Mouse (Mus musculus) embryonic facial prominence, embryonic 10.5 days (tissue): ENCODE results near the gene Fate1. TPM values are rescaled to one million over a fixed set of nuclear protein-coding genes. Genes with fewer than 3 reads are reported as not detected.
"Not testable (repeated sequence)": the region's sequence is repeated elsewhere in the genome, so short reads cannot be mapped to it uniquely, and the experiment has no call there.

Source experiments
- DNase-seq: peaks from one replicate; pipeline ENCODE4 v3.0.0-alpha.2; 2017; ENCODE audit warnings: low spot score
- H3K27ac ChIP-seq: fragments of 300-500 bp; sonication (generic); replicated peaks from 2 replicates; pipeline ENCODE4 v1.5.1; 2016; ENCODE audit warnings: mild to moderate bottlenecking
- H3K27me3 ChIP-seq: fragments of 300-500 bp; sonication (generic); replicated peaks from 2 replicates; pipeline ENCODE4 v1.6.1; 2016; ENCODE audit warnings: low read depth, mild to moderate bottlenecking; ENCODE audit not compliant: poor library complexity, severe bottlenecking
- H3K36me3 ChIP-seq: fragments of 300-500 bp; sonication (generic); replicated peaks from 2 replicates; pipeline ENCODE4 v1.6.1; 2016; ENCODE audit warnings: mild to moderate bottlenecking, moderate library complexity
- H3K4me1 ChIP-seq: fragments of 300-500 bp; sonication (generic); 2 replicates; pipeline ENCODE4 v1.6.1; 2016
- H3K4me3 ChIP-seq: fragments of 300-500 bp; sonication (generic); 2 replicates; pipeline ENCODE4 v1.5.1; 2016; ENCODE audit warnings: mild to moderate bottlenecking, moderate library complexity
- H3K9me3 ChIP-seq: fragments of 300-500 bp; sonication (generic); 2 replicates; pipeline ENCODE4 v1.6.1; 2016; ENCODE audit warnings: mild to moderate bottlenecking
- WGBS: fragments of 180-500 bp; shearing (Covaris S2); methylation state at CpG from one replicate; pipeline ENCODE4 v1.1.7; 2016; 5-methylcytosine and 5-hydroxymethylcytosine counted together
- polyA plus RNA-seq: library from polyadenylated mRNA; unstranded; fragments of >200 nt; fragmentation: Nextera tagmentation; extraction: Ambion mirVana; gene quantifications from 2 replicates; pipeline ENCODE4 v1.2.1, GENCODE M21; 2016

Fate1 gene
- not detected in 2 replicates for polyA plus RNA-seq

DNA sequence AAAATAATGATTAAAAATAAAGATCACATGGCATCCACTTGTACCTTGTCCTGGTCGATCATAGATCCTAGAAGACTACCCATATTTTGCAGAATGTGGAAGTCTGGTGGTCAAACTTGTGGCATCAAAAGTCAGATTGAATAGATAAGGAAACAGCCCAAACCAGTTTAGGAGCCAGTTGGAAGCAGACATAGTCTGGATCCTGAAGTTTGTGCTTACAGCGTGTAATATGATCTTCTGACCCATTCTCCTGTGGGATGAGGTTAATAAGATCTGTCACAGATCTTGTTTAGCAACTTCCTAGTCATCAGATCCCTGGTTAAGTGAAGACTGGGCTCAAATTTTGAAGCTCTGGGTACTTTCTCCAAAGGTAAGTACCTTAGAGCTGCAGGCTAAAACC lies at the start of gene Fate1:
TSS of gene Fate1 (plus strand) at position 301 of the 400 bp plus-strand sequence.
- Histone ChIP-seq H3K4me1 (no peaks in the 10 kb centered on the region), H3K4me3 (no peak within 1 kb of the TSS), H3K27me3 (peaks cover 19% of the 10 kb centered on the region), H3K36me3 (no peaks in the 10 kb centered on the region), H3K27ac (no peak within 1 kb of the TSS), H3K9me3 (no peaks in the 10 kb centered on the region)
- WGBS: 69% methylated on average over 2 of the region's 2 CpGs
- no peak for DNase-seq

DNA sequence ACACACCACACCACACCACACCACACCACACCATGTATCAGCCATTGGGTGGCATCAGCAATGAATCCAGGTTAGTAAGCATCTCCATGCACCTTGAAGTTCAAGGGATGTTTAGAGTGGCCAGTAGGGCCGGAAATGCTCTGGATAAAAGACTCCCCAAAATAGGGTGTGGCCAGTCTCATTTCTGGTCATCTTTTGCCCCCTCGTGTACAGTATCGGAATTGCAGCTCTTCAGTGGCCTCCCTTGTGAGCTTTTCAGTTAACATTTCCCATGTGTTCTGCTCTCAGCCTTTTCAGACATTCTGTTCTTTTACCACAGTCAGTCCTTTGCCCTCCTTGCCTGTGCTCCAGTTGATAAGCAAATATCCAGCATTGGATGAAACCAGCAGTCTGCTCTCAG lies 26.2 kb upstream of the Fate1 start:
- 19% methylated on average over 3 of the region's 3 CpGs for WGBS
- Histone ChIP-seq H3K36me3 (no peaks in the 10 kb centered on the region), H3K9me3 (no peaks in the 10 kb centered on the region), H3K27ac (no peak overlapping the region), H3K4me3 (no peak overlapping the region), H3K27me3 (peaks cover 26% of the 10 kb centered on the region; the same call in 1 of the 2 replicates), H3K4me1 (no peaks in the 10 kb centered on the region)
- DNase-seq: peak; percentile 54

DNA sequence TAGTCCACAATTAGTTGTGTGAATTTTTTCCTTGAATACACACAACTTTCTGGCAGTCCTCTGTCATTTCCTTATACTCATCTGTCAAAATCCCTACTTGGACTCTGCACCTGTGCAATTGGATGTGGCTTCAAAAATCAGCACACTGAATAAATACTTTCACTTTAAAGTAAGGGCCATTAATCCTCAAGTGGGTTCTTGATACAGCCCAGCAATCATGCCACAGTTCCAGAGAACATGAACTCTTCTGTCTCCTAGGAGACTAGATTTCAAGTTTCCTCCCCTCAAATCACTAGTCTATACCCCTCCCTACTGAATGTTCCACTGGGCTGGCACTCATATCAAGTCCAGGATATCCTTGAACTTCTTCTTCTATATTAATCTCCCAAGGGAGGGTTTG lies 14.4 kb upstream of the Fate1 start:
- Histone ChIP-seq H3K9me3 (no peaks in the 10 kb centered on the region), H3K4me3 (no peak overlapping the region), H3K27me3 (peaks cover 60% of the 10 kb centered on the region), H3K27ac (no peak overlapping the region), H3K36me3 (no peaks in the 10 kb centered on the region), H3K4me1 (peaks cover 5% of the 10 kb centered on the region)
- DNase-seq: no peak

DNA sequence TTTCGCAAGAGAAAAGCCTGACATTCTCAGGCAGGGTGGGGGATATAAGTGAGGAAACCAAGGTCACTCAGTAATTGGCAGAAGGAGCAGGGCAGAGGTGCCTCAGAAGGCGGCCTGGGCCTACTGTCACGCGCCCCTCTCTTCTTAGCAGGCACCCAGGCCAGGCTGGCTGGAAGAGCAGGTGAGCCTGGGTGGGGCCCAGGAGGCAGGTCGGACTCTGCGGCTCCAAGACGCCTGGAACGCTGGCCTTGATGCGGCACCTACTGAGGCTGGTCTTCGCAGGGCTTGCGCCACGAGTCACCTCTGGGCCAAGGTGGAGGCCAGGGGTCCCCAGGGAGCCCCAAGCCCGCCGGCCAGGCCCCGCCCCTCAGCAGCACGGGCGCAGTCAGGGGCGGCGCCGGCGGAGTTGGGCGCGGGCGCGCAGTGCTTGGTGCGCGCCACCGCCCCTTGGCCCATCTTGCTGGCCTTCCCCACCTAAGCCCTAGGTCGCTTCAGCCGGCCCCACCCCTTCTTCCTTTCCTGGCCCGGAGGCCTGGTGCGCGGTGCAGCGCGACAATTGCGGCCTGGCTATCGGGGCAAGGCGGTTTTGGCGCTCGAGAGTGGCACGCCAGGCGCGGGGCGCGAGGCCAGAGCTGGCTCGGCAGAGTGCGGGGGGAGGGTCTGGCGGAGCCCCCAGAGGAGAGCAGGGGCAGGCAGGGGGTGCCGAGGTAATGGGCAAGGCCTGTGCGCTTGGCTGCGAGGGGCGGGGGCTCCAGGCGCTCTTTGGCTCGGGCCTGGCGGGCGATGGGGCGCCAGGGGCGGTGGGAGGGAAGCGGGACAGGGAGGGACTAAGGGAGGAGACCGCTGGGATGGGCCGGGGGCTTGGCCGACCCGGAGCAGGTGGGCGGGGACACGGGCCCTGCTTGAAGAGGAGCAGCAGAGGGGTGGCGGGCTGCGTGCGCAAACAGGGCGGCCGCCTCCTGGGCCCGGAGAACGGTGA lies 10.4 kb upstream of the Fate1 start, which contains the start of gene Prrg3:
TSS of gene Prrg3 (plus strand) at position 552 of the 979 bp plus-strand sequence.
- peak; percentile 87 for DNase-seq
- no peaks in the 10 kb centered on the region for H3K9me3 ChIP-seq
- peak within 1 kb of the TSS; percentile 87 for H3K27ac ChIP-seq
- H3K4me1 ChIP-seq: peaks cover 9% of the 10 kb centered on the region
- 0 out of 2 replicates have a peak, but pooled peaks cover 7% of the 10 kb centered on the region for H3K36me3 ChIP-seq
- 20% methylated on average over 72 of the region's 72 CpGs for WGBS
- peaks cover 65% of the 10 kb centered on the region for H3K27me3 ChIP-seq
- H3K4me3 ChIP-seq: peak within 1 kb of the TSS; percentile 67

DNA sequence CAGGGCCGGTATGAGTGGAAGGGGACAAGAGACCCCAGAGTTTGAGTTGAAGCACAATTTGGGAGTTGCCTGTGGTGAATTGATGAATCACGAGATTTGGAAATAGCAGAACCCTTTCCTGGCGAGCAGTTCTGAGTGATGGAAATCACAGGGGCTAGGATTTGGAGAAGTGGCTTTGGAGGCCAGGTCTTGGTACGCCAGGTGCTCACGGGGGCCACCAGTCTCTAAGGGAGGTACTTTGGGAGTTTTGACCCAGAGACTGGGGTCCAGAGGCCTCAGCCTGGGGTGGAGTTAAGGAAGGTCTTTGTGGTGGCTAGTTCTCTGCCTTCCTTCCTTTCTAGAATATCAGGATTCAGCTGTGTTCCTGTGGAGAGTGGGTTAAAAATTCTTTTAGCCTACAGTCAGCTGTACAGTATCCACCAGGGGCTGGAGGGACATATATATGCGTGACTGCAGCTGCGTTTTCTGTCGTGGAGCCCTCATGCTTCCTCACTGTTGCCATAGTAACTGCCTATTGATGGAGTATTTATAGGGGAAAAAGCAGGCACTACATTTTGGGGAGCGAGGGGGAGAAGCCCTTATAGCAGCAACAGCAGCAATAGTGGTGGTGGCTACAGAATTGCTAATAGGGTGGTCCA lies 9.4 kb upstream of the Fate1 start:
- WGBS: 39% methylated on average over 9 of the region's 9 CpGs
- no peaks in the 10 kb centered on the region for H3K9me3 ChIP-seq
- peaks cover 61% of the 10 kb centered on the region for H3K27me3 ChIP-seq
- peak overlapping the region; percentile 87 for H3K27ac ChIP-seq
- no peak for DNase-seq
- H3K4me1 ChIP-seq: peaks cover 9% of the 10 kb centered on the region
- H3K36me3 ChIP-seq: 0 out of 2 replicates have a peak, but pooled peaks cover 8% of the 10 kb centered on the region
- H3K4me3 ChIP-seq: peak overlapping the region; percentile 67

DNA sequence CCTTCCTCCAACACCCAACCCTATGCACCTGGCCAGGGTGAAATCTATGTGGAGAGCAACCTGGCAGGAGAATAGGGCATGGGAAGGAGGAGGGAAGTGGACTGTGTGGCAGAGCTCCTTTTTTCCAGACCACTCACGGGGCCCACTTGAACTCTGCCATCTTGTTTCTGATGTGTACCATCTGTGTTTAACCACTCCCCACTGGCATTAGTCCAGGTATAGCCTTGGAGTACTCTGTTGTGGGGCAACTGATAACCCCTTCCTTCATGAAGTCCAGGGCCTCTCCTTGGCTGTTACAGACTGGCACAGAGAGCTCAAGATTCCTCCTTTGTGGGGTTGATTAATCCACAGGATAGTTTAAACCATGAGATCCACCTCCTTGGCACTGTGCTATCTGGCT lies 4.6 kb upstream of the Fate1 start:
- H3K4me3 ChIP-seq: no peak overlapping the region
- 84% methylated on average over 1 of the region's 1 CpGs for WGBS
- H3K27ac ChIP-seq: no peak overlapping the region
- peaks cover 5% of the 10 kb centered on the region for H3K4me1 ChIP-seq
- no peaks in the 10 kb centered on the region for H3K9me3 ChIP-seq
- 0 out of 2 replicates have a peak, but pooled peaks cover 8% of the 10 kb centered on the region for H3K36me3 ChIP-seq
- H3K27me3 ChIP-seq: peaks cover 32% of the 10 kb centered on the region
- DNase-seq: no peak

DNA sequence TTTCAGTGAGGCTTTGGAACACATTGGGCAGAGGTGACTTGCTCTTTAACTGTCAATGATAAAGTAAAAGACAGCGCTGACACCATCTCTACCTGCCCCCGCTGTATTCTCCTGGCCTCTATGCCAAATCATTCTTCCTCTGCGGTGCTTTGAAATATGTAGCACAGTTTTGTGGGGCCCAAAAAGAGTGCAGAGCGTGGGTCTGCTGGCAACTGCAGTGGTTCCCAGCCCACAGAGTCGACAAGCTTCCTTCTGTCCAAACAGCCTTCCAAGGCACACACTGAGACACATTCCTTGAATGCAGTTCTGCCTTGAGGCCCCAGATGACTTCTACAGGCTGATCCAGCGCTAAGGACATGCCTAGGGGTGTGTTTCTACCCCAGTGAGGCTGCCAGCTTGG lies 4.0 kb upstream of the Fate1 start:
- Histone ChIP-seq H3K27me3 (peaks cover 26% of the 10 kb centered on the region), H3K4me3 (no peak overlapping the region), H3K9me3 (no peaks in the 10 kb centered on the region), H3K36me3 (0 out of 2 replicates have a peak, but pooled peaks cover 8% of the 10 kb centered on the region), H3K4me1 (no peaks in the 10 kb centered on the region), H3K27ac (no peak overlapping the region)
- no peak for DNase-seq
- 76% methylated on average over 6 of the region's 6 CpGs for WGBS

DNA sequence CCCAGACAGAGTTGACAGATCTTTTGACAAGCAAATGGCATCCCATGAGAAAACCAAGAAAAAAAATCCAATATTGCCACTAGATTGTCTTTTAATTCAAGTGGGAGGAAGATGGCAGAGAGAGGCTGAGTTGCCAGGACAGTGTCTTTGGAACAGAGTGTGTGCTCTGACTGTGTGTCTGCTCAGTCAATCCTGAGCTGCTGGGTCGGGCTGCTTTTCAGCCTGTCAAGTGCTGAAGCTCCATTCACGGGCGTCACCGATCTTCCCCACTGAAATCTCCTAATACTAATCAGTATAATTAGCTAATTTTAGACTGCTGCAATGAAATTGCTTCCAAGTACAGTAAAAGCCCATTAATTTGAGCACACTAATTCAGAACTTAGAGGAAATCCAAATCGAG lies 1.5 kb upstream of the Fate1 start:
- DNase-seq: no peak
- Histone ChIP-seq H3K4me1 (no peaks in the 10 kb centered on the region), H3K4me3 (no peak overlapping the region), H3K27me3 (peaks cover 28% of the 10 kb centered on the region), H3K9me3 (no peaks in the 10 kb centered on the region), H3K27ac (no peak overlapping the region), H3K36me3 (0 out of 2 replicates have a peak, but pooled peaks cover 8% of the 10 kb centered on the region)
- 69% methylated on average over 5 of the region's 5 CpGs for WGBS

DNA sequence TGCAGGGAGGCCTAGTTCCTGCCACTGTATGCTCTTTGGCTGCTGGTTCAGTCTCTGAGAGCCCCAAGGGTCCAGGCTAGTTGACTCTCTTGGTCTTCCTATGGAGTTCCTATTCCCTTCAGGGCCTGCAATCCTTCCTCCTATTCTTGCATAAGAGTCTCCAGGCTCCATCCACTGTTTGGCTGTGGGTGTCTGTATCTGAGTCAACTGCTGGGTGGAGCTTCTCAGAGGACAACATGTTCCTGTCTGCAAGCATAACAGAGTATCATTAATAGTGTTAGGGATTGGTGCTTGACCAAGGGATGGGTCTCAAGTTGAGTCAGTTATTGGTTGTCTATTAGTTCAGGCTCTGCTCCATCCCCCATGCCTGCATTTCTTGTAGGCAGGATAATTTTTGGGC lies 4.9 kb downstream of the Fate1 start:
- not testable (repeated sequence) for H3K4me1 ChIP-seq, H3K9me3 ChIP-seq, H3K27me3 ChIP-seq

DNA sequence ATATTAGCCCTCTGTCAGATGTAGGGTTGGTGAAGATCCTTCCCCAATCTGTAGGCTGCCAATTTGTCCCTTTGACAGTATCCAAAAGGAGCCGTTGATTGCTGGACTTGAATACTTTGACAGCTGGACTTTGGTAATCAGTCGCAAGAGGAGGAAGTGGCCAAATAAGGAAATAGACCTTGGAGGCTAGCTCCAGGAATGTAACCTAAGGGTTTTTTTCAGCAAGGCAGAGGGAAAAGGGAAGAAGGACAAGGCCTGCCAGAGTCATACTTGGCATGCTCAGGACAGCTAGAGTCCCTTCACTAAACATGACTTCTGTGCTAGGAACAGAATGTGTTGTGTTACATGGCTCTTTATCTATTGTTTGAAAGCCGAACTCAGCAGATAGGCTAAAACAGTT lies 7.7 kb downstream of the Fate1 start:
- no peaks in the 10 kb centered on the region for H3K9me3 ChIP-seq
- H3K4me3 ChIP-seq: no peak overlapping the region
- no peaks in the 10 kb centered on the region for H3K4me1 ChIP-seq
- H3K27me3 ChIP-seq: no peaks in the 10 kb centered on the region; the same call in 1 of the 2 replicates
- no peaks in the 10 kb centered on the region for H3K36me3 ChIP-seq
- DNase-seq: no peak
- WGBS: 74% methylated on average over 3 of the region's 3 CpGs
- no peak overlapping the region for H3K27ac ChIP-seq

More for the DNA sequence above, 4.9 kb downstream of the Fate1 start:
- not testable (repeated sequence) for H3K4me3 ChIP-seq, DNase-seq, H3K36me3 ChIP-seq, H3K27ac ChIP-seq

DNA sequence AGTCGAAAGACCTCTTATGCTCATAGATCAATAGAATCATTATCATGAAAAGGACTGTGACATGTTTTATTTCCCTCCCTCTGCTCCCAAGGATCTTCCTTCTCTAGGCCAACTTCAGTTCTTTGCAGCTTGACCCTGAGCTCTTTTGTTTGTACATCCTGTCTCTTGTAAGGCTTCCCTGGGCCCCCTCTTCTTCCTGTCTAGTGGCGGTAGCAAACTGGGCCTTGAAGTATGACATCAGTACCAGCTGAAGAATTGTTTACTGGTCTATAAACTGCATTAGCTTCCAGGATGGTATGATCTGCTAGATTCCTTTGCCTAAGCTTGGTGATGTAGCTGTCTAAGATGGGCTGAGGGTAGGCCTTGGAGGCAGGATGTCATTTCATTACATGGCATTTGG lies 8.5 kb downstream of the Fate1 start:
- no peaks in the 10 kb centered on the region for H3K9me3 ChIP-seq
- no peak for DNase-seq
- WGBS: 78% methylated on average over 2 of the region's 2 CpGs
- no peak overlapping the region for H3K4me3 ChIP-seq
- H3K4me1 ChIP-seq: no peaks in the 10 kb centered on the region
- no peaks in the 10 kb centered on the region for H3K27me3 ChIP-seq
- H3K27ac ChIP-seq: no peak overlapping the region
- H3K36me3 ChIP-seq: no peaks in the 10 kb centered on the region

DNA sequence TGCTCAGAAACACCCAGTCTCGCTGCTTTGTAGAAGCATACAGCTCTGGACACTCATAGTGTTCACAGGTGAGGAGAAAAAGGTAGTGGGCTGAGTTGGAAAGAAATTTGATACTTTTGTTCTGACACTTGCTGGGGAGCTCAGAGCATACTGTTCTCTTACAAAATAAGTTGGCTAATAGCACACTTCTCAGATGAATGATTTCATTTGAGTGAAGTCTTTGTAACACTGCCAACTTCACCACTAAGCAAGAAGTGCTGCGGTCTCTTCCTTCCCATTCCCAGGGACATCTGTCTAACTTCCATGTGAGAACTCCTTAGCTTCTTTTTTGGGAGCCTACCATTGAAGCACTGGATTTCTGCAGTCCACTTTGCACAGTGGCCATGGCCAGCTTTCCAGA lies 10.4 kb downstream of the Fate1 start:
- DNase-seq: no peak
- Histone ChIP-seq H3K9me3 (no peaks in the 10 kb centered on the region), H3K27ac (no peak overlapping the region), H3K27me3 (peaks cover 2% of the 10 kb centered on the region; the same call in 1 of the 2 replicates), H3K36me3 (no peaks in the 10 kb centered on the region), H3K4me1 (no peaks in the 10 kb centered on the region), H3K4me3 (no peak overlapping the region)
- WGBS: 73% methylated on average over 2 of the region's 2 CpGs
